Mouse (Mus musculus): ENCODE measurements at regions not wholly inside any gene's neighbourhood (a gene's known extent, or its start where the extent isn't known, plus 50 kb on each side); places are given as distances from the start of the nearest gene placed in this dataset.
"Not testable (repeated sequence)": the region's sequence is repeated elsewhere in the genome, so short reads cannot be mapped to it uniquely, and the experiment has no call there.

GRCm38 (mm10) chr1:7398678-7399218, 2591.1 kb downstream of the Gm37988 start:
- WGBS = 55% methylated on average over 14 of the region's 14 CpGs
- H3K9me3 ChIP-seq (ENCODE audit: low read length) = no peaks in the 10 kb centered on the region
- no peak for DNase-seq (ENCODE audit: low spot score)
- peak overlapping the region; percentile 53 for H3K4me2 ChIP-seq (ENCODE audit: low read depth, low read length, poor library complexity, severe bottlenecking)
- ATAC-seq (ENCODE audit: low FRiP score) = no peak
- TF ChIP-seq CTCF (IDR thresholded peaks at IDR 0.05) = no peak
- H3K9ac ChIP-seq (replicated peaks; ENCODE audit: low read length, poor library complexity, severe bottlenecking) = peak overlapping the region; percentile 65
- no peaks in the 10 kb centered on the region for H3K36me3 ChIP-seq (ENCODE audit: insufficient read depth, low read length)
- H3K4me3 ChIP-seq (ENCODE audit: low read depth, low read length) = peak overlapping the region; percentile 67
- H3K4me1 ChIP-seq (ENCODE audit: insufficient read depth, low read length) = no peaks in the 10 kb centered on the region
- H3K27me3 ChIP-seq (ENCODE audit: insufficient read depth, low read length) = no peaks in the 10 kb centered on the region
- H3K27ac ChIP-seq (ENCODE audit: low read depth, low read length) = peak overlapping the region; percentile 76

- not testable (repeated sequence) for H3K4me2 ChIP-seq (ENCODE audit: low read depth, low read length, poor library complexity, severe bottlenecking); H3K27me3 ChIP-seq (ENCODE audit: insufficient read depth, low read length); H3K9me3 ChIP-seq (ENCODE audit: low read length); H3K9ac ChIP-seq (replicated peaks; ENCODE audit: low read length, poor library complexity, severe bottlenecking); H3K36me3 ChIP-seq (ENCODE audit: insufficient read depth, low read length); H3K4me1 ChIP-seq (ENCODE audit: insufficient read depth, low read length); ATAC-seq (ENCODE audit: low FRiP score); H3K4me3 ChIP-seq (ENCODE audit: low read depth, low read length); H3K27ac ChIP-seq (ENCODE audit: low read depth, low read length); DNase-seq (ENCODE audit: low spot score)
- WGBS = 74% methylated on average over 5 of the region's 5 CpGs
Observed at GRCm38 (mm10) chr1:7405651-7406050, 2598.0 kb downstream of the Gm37988 start.

- Histone ChIP-seq H3K4me2 (ENCODE audit: low read depth, low read length, poor library complexity, severe bottlenecking) (no peak overlapping the region), H3K9me3 (ENCODE audit: low read length) (no peaks in the 10 kb centered on the region), H3K4me1 (ENCODE audit: insufficient read depth, low read length) (no peaks in the 10 kb centered on the region), H3K27ac (ENCODE audit: low read depth, low read length) (no peak overlapping the region), H3K27me3 (ENCODE audit: insufficient read depth, low read length) (no peaks in the 10 kb centered on the region), H3K4me3 (ENCODE audit: low read depth, low read length) (no peak overlapping the region), H3K9ac (replicated peaks; ENCODE audit: low read length, poor library complexity, severe bottlenecking) (no peak overlapping the region), H3K36me3 (ENCODE audit: insufficient read depth, low read length) (no peaks in the 10 kb centered on the region)
- no peak for TF ChIP-seq CTCF (IDR thresholded peaks at IDR 0.05)
- DNase-seq (ENCODE audit: low spot score) (no peak), ATAC-seq (ENCODE audit: low FRiP score) (no peak)
- WGBS = 88% methylated on average over 1 of the region's 1 CpGs
Observed at GRCm38 (mm10) chr1:7414444-7414843, 2606.8 kb downstream of the Gm37988 start.

GRCm38 (mm10) chr1:7451660-7452155, 2644.0 kb downstream of the Gm37988 start:
- H3K9ac ChIP-seq (replicated peaks; ENCODE audit: low read length, poor library complexity, severe bottlenecking) = no peak overlapping the region
- H3K9me3 ChIP-seq (ENCODE audit: low read length) = no peaks in the 10 kb centered on the region
- ATAC-seq (ENCODE audit: low FRiP score) = no peak
- no peak for DNase-seq (ENCODE audit: low spot score)
- TF ChIP-seq CTCF (IDR thresholded peaks at IDR 0.05) = no peak
- no peaks in the 10 kb centered on the region for H3K4me1 ChIP-seq (ENCODE audit: insufficient read depth, low read length)
- no peak overlapping the region for H3K27ac ChIP-seq (ENCODE audit: low read depth, low read length)
- no peak overlapping the region for H3K4me3 ChIP-seq (ENCODE audit: low read depth, low read length)
- no peaks in the 10 kb centered on the region for H3K36me3 ChIP-seq (ENCODE audit: insufficient read depth, low read length)
- WGBS = 88% methylated on average over 3 of the region's 3 CpGs
- H3K27me3 ChIP-seq (ENCODE audit: insufficient read depth, low read length) = no peaks in the 10 kb centered on the region
- H3K4me2 ChIP-seq (ENCODE audit: low read depth, low read length, poor library complexity, severe bottlenecking) = no peak overlapping the region

- no peaks in the 10 kb centered on the region for H3K4me1 ChIP-seq (ENCODE audit: insufficient read depth, low read length)
- DNase-seq (ENCODE audit: low spot score) (no peak), ATAC-seq (ENCODE audit: low FRiP score) (no peak)
- H3K36me3 ChIP-seq (ENCODE audit: insufficient read depth, low read length) = no peaks in the 10 kb centered on the region
- no peak overlapping the region for H3K4me3 ChIP-seq (ENCODE audit: low read depth, low read length)
- H3K9me3 ChIP-seq (ENCODE audit: low read length) = no peaks in the 10 kb centered on the region
- H3K27me3 ChIP-seq (ENCODE audit: insufficient read depth, low read length) = no peaks in the 10 kb centered on the region
- 81% methylated on average over 2 of the region's 2 CpGs for WGBS
- no peak overlapping the region for H3K4me2 ChIP-seq (ENCODE audit: low read depth, low read length, poor library complexity, severe bottlenecking)
- H3K9ac ChIP-seq (replicated peaks; ENCODE audit: low read length, poor library complexity, severe bottlenecking) = no peak overlapping the region
- H3K27ac ChIP-seq (ENCODE audit: low read depth, low read length) = no peak overlapping the region
- TF ChIP-seq CTCF (IDR thresholded peaks at IDR 0.05) = no peak
Observed at GRCm38 (mm10) chr1:7454931-7455330, 2647.2 kb downstream of the Gm37988 start.

- Histone ChIP-seq H3K36me3 (ENCODE audit: insufficient read depth, low read length) (no peaks in the 10 kb centered on the region), H3K9ac (replicated peaks; ENCODE audit: low read length, poor library complexity, severe bottlenecking) (no peak overlapping the region), H3K4me3 (ENCODE audit: low read depth, low read length) (no peak overlapping the region), H3K27me3 (ENCODE audit: insufficient read depth, low read length) (no peaks in the 10 kb centered on the region), H3K4me1 (ENCODE audit: insufficient read depth, low read length) (no peaks in the 10 kb centered on the region), H3K9me3 (ENCODE audit: low read length) (no peaks in the 10 kb centered on the region), H3K27ac (ENCODE audit: low read depth, low read length) (no peak overlapping the region), H3K4me2 (ENCODE audit: low read depth, low read length, poor library complexity, severe bottlenecking) (no peak overlapping the region)
- ATAC-seq (ENCODE audit: low FRiP score) (no peak), DNase-seq (ENCODE audit: low spot score) (no peak)
- TF ChIP-seq CTCF (IDR thresholded peaks at IDR 0.05) = no peak
Observed at GRCm38 (mm10) chr1:7457895-7458294, 2650.2 kb downstream of the Gm37988 start.
